Mouse (Mus musculus) cerebellum, adult 9-10 months (tissue): ENCODE data around the gene Gm3233.
A peak's percentile ranks its signal among the peaks of the same experiment; 100 is the strongest.
"Not testable (repeated sequence)": the region's sequence is repeated elsewhere in the genome, so short reads cannot be mapped to it uniquely, and the experiment has no call there.

Source experiments
- DNase-seq: peaks from one replicate; pipeline ENCODE4 v3.0.0; 2022

Gm3233 gene

DNA sequence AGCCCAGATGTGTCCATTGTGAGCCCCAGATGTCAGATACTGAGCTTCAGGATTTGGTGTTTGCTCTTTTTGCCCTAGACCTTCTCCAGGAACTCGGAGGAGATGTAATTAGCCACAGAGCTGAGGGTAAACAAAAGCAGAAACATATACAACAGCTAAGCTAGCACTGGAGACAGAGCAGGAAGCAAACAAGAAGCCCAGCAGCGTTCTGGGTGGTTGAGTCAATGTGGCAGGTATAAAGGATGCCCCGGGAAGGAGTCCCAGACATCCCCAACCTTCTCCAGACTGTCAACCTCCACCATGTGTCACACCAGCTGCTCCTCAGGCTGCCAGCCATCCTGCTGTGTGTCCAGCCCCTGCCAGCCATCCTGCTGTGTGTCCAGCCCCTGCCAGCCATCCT, 33.3 kb downstream of the Gm3233 start, which contains the start of gene Gm10100:
Gm10100 (plus strand) TSS at position 301 of the 400 bp plus-strand sequence.
- peak; percentile 6 for DNase-seq

DNA sequence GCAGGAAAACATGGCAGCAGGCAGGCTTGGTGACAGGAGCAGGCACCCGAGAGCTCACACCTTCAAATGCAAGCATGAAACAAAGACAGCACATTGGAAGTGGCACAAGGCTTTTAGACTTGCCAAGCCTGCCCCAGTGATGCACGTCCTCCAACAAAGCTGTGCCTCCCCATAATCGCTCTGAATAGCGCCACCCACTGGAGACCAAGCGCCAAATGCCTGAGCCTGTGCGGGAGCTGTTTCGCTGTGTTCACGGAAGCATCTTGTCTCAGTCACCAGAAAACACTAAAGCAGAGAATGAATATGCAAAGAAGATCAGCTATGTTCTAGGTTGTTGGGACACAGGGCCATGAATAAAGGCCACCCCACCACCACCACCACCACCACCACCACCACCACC, 34.6 kb downstream of the Gm3233 start:
- DNase-seq = no peak

DNA sequence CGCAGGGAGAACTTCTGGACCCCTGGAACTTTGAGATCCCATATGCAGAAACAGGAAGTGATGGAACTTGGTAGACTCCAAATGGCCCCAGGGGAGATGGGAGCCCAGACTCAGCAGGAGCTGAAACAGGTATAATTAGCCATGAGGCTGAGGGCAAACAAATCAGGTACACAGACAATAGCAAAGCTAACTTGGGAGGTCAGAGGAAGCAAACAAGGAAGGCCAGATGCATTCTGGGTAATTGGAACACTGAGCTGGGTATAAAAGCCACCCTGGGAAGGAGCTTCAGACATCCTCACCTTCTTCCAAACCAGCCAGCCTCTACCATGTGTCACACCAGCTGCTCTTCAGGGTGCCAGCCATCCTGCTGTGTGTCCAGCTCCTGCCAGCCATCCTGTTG, 39.2 kb downstream of the Gm3233 start, which contains the start of gene Krtap12-1:
Krtap12-1 (plus strand) TSS at position 301 of the 400 bp plus-strand sequence.
- DNase-seq = not testable (repeated sequence)

DNA sequence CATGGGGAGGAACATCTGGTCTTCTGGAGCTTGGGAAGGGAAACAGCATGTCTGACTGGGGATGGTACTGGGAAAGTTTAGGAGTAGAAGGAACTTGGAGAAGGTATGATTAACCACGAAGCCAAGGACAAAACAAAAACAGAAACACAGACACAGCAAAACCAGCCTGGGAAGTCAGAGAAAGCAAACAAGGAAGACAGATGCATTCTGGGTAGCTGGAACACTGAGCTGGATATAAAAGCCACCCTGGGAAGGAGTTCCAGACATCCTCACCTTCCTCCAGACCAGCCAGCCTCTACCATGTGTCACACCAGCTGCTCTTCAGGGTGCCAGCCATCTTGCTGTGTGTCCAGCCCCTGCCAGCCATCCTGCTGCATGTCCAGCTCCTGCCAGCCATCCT, 44.0 kb downstream of the Gm3233 start, which contains the start of gene Gm10142:
Gm10142 (plus strand) TSS at position 301 of the 400 bp plus-strand sequence.
- no peak for DNase-seq

DNA sequence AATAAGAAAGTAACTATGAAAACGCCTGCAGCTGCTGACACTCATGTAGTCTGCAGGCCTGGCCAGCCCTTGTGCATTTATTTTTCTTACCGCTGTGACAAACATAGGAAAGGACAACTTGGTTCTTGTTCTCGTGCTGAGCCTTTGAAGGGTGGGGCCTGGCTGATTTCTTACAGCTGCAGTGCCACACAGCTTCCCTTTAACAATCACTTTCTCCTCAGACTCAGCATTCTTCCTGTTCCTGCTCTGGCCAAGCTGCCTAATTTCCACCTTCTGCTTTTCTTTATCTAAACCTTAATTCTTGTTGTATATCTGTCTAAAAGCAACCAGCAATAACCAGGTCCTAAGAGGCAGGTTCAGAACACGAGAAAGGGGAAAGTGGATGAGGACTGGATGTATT, 45.7 kb downstream of the Gm3233 start:
- no peak for DNase-seq

DNA sequence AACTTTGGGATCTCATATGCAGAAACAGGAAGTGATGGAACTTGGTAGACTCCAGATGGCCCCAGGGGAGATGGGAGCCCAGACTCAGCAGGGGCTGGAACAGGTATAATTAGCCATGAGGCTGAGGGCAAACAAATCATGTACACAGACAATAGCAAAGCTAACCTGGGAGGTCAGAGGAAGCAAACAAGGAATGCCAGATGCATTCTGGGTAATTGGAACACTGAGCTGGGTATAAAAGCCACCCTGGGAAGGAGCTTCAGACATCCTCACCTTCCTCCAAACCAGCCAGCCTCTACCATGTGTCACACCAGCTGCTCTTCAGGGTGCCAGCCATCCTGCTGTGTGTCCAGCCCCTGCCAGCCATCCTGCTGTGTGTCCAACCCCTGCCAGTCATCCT, 48.3 kb downstream of the Gm3233 start, which contains the start of gene Gm10024:
Gm10024 (plus strand) TSS at position 301 of the 400 bp plus-strand sequence.
- not testable (repeated sequence) for DNase-seq

DNA sequence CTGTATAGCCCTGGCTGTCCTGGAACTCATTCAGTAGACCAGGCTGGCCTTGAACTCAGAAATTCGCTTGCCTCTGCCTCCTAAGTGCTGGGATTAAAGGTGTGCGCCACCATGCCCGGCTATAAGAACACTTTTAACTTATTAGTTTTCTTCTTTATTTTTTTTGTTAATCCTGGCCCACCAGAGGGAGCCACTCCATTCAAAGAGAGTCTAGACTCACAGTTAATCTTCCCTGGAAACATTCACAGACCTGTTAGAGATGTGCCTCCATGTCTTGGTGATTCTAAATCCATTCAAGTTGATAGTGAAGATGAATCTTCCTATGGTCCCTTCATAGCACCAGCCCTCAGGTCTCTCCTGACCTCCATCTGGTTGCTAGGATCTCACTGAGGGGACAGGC, 49.7 kb downstream of the Gm3233 start:
- DNase-seq = no peak
